Mouse (Mus musculus): Measurements from ENCODE around the gene Ankmy1.

- no peak for TF ChIP-seq MAX (IDR thresholded peaks at IDR 0.05)
- TF ChIP-seq CTCF (IDR thresholded peaks at IDR 0.05; ENCODE audit: control insufficient read depth, insufficient read depth, insufficient read length): no peak
- no peak for TF ChIP-seq FOSL1 (IDR thresholded peaks at IDR 0.05; ENCODE audit: insufficient read depth, low read length, poor library complexity, severe bottlenecking)
- no peak for TF ChIP-seq MYOG (IDR thresholded peaks at IDR 0.05; ENCODE audit: control insufficient read depth, extremely low read depth, insufficient read length)
- no peak for TF ChIP-seq CEBPB (IDR thresholded peaks at IDR 0.05; ENCODE audit: low read depth)
Measured at GRCm38 (mm10) chr1:92908664-92909063, 6.0 kb upstream of the Ankmy1 start.
